Mouse (Mus musculus): ENCODE measurements around the gene Arhgef5.

- TF ChIP-seq POLR2A (IDR thresholded peaks at IDR 0.05; ENCODE audit: borderline replicate concordance, extremely low read depth, low read depth, low read length) (no peak), CTCF (IDR thresholded peaks at IDR 0.05; ENCODE audit: insufficient read depth, low read length) (no peak)
Measured at GRCm38 (mm10) chr6:43310071-43310470, 44.7 kb downstream of the Arhgef5 start.

All from lung, adult 2 months (tissue).